Mouse (Mus musculus): ENCODE measurements at regions not wholly inside any gene's neighbourhood (a gene's known extent, or its start where the extent isn't known, plus 50 kb on each side); places are given as distances from the start of the nearest gene placed in this dataset.
A peak's percentile ranks its signal among the peaks of the same experiment; 100 is the strongest.

GRCm38 (mm10) chrX:44432251-44432650 lies 64.1 kb upstream of the Dcaf12l2 start:
- peak; percentile 32 to 36 for DNase-seq

All from cerebellum, postnatal 14 days (tissue).